Mouse (Mus musculus) right cerebral cortex, postnatal 10 days (tissue): ENCODE data around the gene Lman1l.
A peak's percentile ranks its signal among the peaks of the same experiment; 100 is the strongest.

Experiments
- DNase-seq, 2 experiments: peaks; one replicate each; pipeline ENCODE4 v3.0.0; 2021; ENCODE audit warnings: low spot score in 2 of 2

Lman1l gene

DNA sequence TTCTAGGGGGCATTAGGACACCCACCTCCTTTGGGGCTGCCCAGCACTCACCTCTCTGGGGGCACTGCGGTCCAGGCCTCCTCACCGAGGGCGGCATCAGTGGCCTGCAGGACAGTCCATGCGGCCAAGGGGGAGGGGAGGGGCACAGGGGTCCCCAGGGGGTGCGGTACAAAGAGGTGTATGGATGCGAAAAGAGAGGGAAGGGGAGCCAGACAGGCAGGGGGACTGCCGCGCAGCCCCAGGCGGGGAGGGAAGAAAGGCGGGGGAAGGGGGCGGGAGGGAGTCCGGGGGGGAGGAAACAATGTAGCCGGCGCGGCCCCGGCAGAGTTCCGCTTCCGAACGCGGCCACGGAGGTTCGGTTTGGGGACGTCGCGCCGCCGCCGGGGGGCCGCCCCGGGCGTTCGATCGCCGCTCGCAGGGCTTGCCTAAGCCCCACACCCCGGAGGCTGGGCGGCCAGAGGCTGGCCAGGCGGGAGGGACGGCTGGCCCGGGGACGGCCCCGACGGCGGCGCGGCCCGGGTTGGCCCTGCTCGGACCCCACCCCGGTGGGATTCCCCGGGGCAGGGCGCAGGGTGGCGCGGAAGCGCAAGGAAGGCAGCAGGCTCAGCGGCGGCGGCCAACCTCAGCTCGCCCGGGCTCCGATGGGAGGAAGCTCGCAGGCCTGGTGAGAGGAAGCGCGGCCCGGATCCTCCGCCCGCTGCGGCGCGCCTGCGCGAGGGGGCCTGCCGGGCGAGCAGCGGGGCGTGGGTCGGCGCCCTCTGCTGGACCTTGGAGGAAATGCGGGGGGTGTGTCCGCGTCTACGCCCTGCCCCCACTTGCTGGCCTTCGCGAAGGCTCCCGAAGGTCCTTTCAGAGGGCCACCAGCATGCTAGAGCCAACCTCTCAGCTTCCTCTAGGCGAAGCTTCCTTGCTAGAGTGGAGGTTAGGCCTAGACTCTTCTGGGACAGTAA lies 24.6 kb upstream of the Lman1l start:
- DNase-seq, result peak; percentile 92 to 95

GRCm38 (mm10) chr9:57644442-57644943 lies 23.9 kb upstream of the Lman1l start:
- no peak for DNase-seq

DNA sequence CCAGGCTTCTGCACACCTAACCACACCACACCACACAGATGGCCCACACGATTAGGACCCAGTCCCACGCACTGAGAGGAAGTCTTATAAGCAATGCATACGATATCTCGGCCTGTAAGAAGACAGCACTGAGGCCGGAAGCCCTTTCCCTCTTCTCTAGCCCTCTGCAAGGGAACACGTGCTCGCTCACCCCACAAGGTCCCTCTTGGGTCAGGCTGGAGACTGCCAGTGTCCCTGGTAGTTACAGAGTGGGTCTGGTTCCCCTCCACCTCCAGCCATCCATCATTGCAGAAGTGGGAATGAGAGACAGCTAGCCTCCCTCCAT lies 23.2 kb upstream of the Lman1l start:
- no peak for DNase-seq

GRCm38 (mm10) chr9:57643169-57643855 lies 22.7 kb upstream of the Lman1l start:
- no peak for DNase-seq

- no peak for DNase-seq
Observed at GRCm38 (mm10) chr9:57641775-57642550, 21.4 kb upstream of the Lman1l start.

DNA sequence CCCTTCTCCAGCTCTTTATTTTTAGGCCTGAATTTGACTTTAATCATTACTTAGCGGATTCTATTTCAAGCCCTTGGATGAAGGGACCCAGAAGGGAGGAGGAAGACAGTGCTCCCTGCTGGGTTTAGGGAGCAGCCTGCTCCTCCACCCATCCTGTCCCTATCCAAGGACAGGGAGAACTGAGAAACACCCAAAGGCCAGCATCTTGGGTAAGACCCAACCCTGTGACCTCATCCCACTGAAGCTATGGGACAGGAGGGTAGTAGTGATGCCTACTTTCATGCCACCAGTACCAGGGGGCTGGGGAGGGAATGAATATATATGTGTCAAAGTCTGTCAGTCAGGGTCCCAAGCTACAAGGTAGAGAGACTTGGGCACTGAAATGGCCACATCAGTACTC lies 20.4 kb upstream of the Lman1l start:
- no peak for DNase-seq

- peak; percentile 64 to 67 for DNase-seq
Observed at GRCm38 (mm10) chr9:57640384-57640783, 19.8 kb upstream of the Lman1l start.

DNA sequence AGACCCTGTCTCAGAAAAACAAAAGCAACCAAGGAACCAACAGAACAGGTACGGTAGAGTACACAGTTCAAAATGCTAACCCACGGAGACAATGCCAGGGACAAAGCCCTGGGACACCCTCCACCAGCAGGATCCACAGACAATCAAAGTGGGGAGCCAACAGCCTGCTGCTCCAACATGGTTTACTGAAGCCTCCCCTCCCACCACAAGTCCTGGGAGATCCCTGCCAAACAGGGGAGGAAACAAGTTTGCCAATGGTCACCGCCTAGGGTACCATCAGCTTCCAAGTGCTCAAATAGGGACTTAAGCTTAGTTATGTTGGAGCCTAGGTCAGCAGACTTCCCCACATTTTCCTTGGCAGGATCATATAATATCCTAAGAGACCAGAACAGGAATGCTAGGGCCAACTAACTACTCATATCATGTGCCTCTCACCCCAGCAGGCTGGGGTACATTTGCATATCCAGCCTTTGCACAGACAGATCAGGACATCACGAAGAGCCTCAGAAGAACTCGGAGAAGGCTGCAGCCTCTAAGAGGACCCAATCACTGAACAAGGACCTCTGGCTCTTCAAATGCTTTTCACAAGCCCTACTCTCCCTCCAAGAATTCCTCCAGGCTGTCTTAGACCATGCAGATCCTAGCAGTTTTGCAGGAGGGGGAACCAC lies 19.2 kb upstream of the Lman1l start:
- DNase-seq, result no peak

DNA sequence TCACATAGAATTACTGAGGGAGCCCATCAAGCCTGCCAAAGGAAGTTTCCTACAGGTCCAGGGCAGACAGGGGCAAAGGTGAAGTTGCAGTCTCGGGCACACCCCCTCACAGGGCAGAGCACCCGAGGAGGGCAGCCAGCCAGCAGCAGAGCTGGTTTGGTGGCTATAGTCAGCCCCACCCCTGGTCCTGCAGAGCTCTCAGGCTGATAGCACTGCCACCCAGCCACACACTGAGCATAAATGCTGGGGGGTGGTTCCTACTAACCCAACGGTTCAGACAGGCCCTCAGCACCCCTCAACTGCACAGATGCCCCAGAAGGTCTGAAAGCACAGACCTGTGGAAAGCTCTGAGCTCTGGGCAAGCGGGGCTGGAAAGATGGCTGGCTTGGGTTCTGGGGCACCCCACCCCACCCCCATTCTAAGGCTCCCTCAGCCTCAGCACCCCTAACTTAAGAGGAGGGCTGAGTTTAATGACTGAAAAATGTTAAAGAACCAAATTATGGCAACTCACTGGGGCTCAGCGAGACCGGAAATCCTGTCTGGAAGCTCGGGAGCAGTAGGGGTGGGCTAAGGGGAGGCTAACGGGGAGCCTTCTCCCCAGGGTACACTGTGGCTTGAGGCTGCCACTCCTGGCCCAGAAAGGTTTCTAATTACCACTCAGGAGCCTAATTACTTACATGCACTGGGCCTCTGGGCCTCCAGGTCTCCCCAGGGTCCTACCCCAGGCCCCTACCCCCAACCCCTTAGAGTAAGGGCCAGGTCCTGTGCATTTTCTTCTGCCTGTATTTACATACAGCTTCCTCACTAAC lies 18.3 kb upstream of the Lman1l start:
- DNase-seq, result no peak

DNA sequence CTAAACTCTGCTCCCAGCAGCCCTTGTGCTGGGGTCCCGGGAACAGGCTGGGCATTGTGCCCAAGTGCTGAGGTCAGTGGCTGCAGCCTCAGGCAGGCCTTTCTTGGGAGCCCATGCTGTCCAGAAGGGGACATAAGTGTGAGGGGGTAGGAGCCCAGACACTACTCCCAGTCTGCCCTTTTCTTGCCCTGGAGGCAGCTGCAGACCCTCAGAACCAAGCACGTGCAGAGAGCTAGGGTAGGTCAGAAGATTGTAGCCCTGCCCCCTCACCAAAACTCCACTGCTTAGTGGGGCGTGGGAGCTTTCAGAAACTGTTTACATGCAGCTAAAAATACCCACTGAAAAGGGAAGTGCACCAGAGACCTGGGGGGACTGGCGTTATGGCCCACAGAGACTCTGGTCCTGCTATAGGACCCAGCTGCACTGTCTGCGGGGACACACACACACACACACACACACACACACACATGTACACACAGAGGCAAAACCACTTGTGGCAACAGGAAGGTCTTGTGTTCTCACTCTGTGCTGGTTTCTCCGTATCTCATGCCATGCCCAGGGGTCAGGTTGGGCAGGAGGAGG lies 17.3 kb upstream of the Lman1l start:
- DNase-seq, result peak; percentile 74 to 77

DNA sequence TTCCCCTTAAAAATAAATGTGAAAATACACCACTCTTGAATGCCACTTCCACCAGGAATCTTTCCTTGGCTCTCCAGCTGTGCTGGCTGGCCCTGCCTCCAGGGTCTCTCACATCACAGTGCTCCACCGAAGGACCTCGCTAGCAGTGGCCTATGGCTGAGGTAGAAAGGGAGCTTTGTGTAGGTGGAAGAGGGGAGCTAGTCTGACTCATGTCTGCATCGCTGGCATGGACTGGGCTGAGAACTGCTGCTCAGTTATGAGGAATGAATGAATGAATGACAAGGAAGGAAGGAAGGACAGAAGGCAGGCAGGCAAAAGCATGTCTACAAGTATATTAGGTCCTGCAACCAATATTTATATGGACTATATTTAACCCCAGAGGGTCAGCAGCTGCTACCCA lies 16.7 kb upstream of the Lman1l start:
- DNase-seq, result no peak

- DNase-seq, result no peak
Observed at GRCm38 (mm10) chr9:57633481-57634024, 13.0 kb upstream of the Lman1l start.

- peak; percentile 81 to 85 for DNase-seq
Observed at GRCm38 (mm10) chr9:57629118-57629874, 8.7 kb upstream of the Lman1l start.

DNA sequence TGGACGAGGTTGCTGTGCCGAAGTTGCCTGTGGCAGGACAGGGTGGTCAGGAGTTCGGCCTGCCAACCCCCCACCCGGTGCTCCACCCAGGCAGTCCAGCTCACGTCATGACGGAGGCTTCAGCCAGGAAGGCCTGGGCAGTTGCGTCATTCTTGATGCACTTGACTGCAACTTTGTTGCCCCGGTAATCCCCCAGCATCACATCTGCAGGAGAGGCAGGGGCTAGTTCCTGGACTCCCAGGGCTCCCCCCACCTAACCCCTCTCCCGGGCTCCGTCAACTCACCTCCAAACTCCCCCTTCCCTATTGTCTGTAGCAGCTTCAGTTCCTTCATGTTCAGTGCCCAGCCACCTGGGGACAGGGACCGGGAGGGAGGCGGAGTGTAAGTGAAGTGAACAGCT lies 8.1 kb upstream of the Lman1l start:
- no peak for DNase-seq

GRCm38 (mm10) chr9:57627892-57628291 lies 7.3 kb upstream of the Lman1l start:
- no peak for DNase-seq

DNA sequence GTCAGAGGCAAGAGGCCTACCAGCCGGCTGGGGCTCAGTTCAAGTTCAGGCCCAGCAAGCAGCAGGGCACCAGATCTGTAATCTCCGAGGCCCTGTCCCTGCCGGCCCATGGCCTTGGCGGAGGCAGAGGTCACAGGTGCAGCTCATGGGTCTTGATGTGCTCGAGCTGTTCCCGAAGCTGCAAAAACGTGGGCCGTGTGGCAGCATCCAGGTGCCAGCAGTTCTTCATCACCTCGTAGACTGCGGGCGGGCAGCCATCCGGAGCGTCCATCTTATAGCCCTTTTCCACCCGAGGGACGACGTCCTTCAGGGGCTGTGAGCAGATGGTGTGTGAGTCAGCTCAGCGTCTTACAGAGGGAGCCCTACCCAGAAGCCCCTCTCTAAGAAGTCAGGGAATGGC lies 6.6 kb upstream of the Lman1l start:
- no peak for DNase-seq

DNA sequence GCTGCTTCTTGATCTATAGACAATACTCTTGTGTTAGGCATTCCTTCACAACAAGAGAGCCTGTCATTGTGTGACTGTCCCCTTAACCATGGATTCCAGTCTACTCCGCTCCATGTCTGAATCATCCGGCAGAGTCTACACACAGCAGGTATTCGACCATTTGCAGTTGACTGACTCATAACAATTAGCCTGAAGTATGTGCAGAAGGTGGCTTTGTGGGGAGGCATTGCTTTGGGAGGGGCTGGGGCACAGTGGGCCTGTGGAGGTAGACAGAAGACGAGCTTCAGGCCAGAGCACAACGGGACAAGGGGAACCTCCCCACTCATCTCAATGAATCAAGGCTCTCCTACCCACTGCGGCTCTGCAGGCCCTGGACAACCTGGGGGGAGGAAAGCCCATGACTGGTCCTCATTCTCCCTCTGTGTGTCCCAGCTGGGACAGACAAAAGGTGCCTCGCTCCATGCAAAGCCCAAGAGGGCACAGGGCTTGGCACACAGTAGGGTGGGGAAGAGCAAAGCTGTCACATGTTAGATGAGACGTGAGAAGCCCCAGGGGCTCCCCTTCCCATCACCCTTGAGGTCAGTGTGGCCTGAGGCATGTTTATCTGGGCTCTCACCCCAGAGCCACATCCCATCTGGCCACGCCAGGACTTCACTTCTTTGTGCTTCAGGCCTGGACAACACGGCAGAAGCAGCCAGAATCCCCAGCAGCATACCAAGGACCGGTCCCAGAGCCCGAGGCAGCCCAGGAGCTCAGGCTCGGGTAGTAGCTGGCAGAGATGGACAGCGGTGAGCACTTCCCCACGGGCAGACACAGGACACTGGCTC lies 5.3 kb upstream of the Lman1l start:
- DNase-seq, result no peak

DNA sequence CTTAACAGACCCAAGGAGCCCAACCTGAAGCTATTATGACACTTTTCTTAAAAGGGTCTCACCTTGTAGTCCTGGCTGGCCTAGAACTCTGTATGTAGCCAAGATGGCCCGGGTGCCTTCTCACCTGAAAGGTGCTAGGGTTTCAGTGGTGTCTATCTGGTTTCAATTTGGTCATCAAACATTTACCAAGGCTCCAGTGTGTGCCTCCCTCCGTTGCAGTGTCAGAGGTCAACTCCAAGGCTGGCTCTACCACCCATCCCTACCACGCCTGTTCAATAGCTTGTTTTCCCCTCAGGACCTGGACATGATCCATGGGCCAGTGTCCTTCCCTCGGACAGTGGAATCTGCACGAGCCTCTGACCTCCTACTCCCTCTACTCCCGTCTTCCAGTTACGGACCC lies 3.7 kb upstream of the Lman1l start:
- DNase-seq, result no peak

GRCm38 (mm10) chr9:57618854-57619253 lies 1.7 kb downstream of the Lman1l start:
- no peak for DNase-seq
